17 mouse cellular contexts compared by ENCODE assay signal in genomic region chr1:178691679-178692078, GRCm38 (mm10).
"Had no signal": no experiment of that assay in that cellular context is flagged by ENCODE, and none has a peak within 500 bp of the region (broad histone marks: within the 10 kb centered on the region; RNA-seq: fewer than 3 reads in every experiment).

No protein-coding gene starts in this region.

- H3K36me3 ChIP-seq: neural tube, embryonic 12.5 days; neural tube, embryonic 13.5 days; neural tube, embryonic 15.5 days; stomach, embryonic 15.5 days had no signal

- DNase-seq: retina, postnatal 1 day; right cerebral cortex, adult 18-20 months; right cerebral cortex, postnatal 14 days; right cerebral cortex, postnatal 25 days; right cerebral cortex, postnatal 4 days; spleen, adult 18-20 months; thymus, adult 18-20 months; thymus, adult 2 months; thymus, postnatal 14 days; thymus, postnatal 25 days; thymus, postnatal 36 days; thymus, postnatal 4 days had no signal

- H3K4me2 ChIP-seq: neural tube, embryonic 12.5 days; neural tube, embryonic 13.5 days; neural tube, embryonic 15.5 days; stomach, embryonic 15.5 days had no signal

- H3K27me3 ChIP-seq: neural tube, embryonic 12.5 days; neural tube, embryonic 13.5 days; neural tube, embryonic 15.5 days; stomach, embryonic 15.5 days had no signal

- H3K9ac ChIP-seq: neural tube, embryonic 12.5 days; neural tube, embryonic 13.5 days; neural tube, embryonic 15.5 days; stomach, embryonic 15.5 days had no signal

- H3K4me3 ChIP-seq: neural tube, embryonic 12.5 days; neural tube, embryonic 13.5 days; neural tube, embryonic 15.5 days; stomach, embryonic 15.5 days had no signal

- H3K27ac ChIP-seq: neural tube, embryonic 12.5 days; neural tube, embryonic 13.5 days; neural tube, embryonic 15.5 days; stomach, embryonic 15.5 days; stomach, postnatal 0 days had no signal

- H3K4me1 ChIP-seq: neural tube, embryonic 12.5 days; neural tube, embryonic 13.5 days; neural tube, embryonic 15.5 days; stomach, embryonic 15.5 days had no signal

- H3K9me3 ChIP-seq: neural tube, embryonic 12.5 days; neural tube, embryonic 13.5 days; neural tube, embryonic 15.5 days; stomach, embryonic 15.5 days had no signal
